Comparison of ENCODE assay signal across 17 mouse cellular contexts in genomic region chr2:146097532-146097931, GRCm38 (mm10).
A peak's percentile ranks its signal among the peaks of the same experiment; 100 is the strongest.
DNase-seq lines count a peak whose midpoint lies in the region; ATAC-seq lines count a peak whose summit lies in the region.
"Had no signal": no experiment of that assay in that cellular context is flagged by ENCODE, and none has a peak within 500 bp of the region (broad histone marks: within the 10 kb centered on the region; RNA-seq: fewer than 3 reads in every experiment).

No protein-coding gene starts in this region.

- ATAC-seq in forebrain, embryonic 11.5 days (replicated peaks; ENCODE audit: low FRiP score): no peak
- ATAC-seq in heart, embryonic 13.5 days (ENCODE audit: extremely low read depth, insufficient number of reproducible peaks, low FRiP score, low TSS enrichment): no peak
- ATAC-seq in liver, embryonic 12.5 days: no peak
- no peak for ATAC-seq in liver, embryonic 15.5 days (ENCODE audit: insufficient read depth)
- ATAC-seq: forebrain, embryonic 15.5 days; hindbrain, postnatal 0 days had no signal

- H3K4me1 ChIP-seq in forebrain, embryonic 11.5 days (replicated peaks; ENCODE audit: control insufficient read depth, insufficient read depth, low read length): peaks cover 2% of the 10 kb centered on the region; the same call in 1 of the 2 replicates
- peaks cover 42% of the 10 kb centered on the region for H3K4me1 ChIP-seq in forebrain, embryonic 10.5 days
- peaks cover 5% of the 10 kb centered on the region; the same call in 1 of the 2 replicates for H3K4me1 ChIP-seq in heart, embryonic 13.5 days
- peaks cover 53% of the 10 kb centered on the region for H3K4me1 ChIP-seq in liver, embryonic 12.5 days
- peaks cover 27% of the 10 kb centered on the region for H3K4me1 ChIP-seq in liver, embryonic 15.5 days (replicated peaks)
- H3K4me1 ChIP-seq: embryonic facial prominence, embryonic 12.5 days had no signal

- H3K27ac ChIP-seq in forebrain, embryonic 11.5 days (ENCODE audit: low read depth, low read length): no peak overlapping the region
- H3K27ac ChIP-seq in forebrain, embryonic 10.5 days: no peak overlapping the region
- H3K27ac ChIP-seq in heart, embryonic 13.5 days (replicated peaks): no peak overlapping the region
- H3K27ac ChIP-seq in liver, embryonic 12.5 days: peak overlapping the region; percentile 87
- peak overlapping the region; percentile 89; the same call in 1 of the 2 replicates for H3K27ac ChIP-seq in liver, embryonic 15.5 days (replicated peaks)
- H3K27ac ChIP-seq: embryonic facial prominence, embryonic 12.5 days; forebrain, embryonic 15.5 days; hindbrain, embryonic 13.5 days; hindbrain, postnatal 0 days had no signal

- H3K4me2 ChIP-seq in forebrain, embryonic 11.5 days (ENCODE audit: low read depth, low read length, severe bottlenecking): no peak overlapping the region
- H3K4me2 ChIP-seq in heart, embryonic 13.5 days: peak overlapping the region; percentile 54
- H3K4me2 ChIP-seq in liver, embryonic 12.5 days: peak overlapping the region; percentile 63
- H3K4me2 ChIP-seq in liver, embryonic 15.5 days: peak overlapping the region; percentile 67
- H3K4me2 ChIP-seq: embryonic facial prominence, embryonic 12.5 days; forebrain, embryonic 15.5 days; hindbrain, embryonic 13.5 days had no signal

- H3K27me3 ChIP-seq in forebrain, embryonic 11.5 days (ENCODE audit: control insufficient read depth, insufficient read depth, low read length): 0 out of 2 replicates have a peak, but pooled peaks cover 2% of the 10 kb centered on the region
- H3K27me3 ChIP-seq in forebrain, embryonic 10.5 days (ENCODE audit: poor library complexity, severe bottlenecking): peaks cover 20% of the 10 kb centered on the region
- H3K27me3 ChIP-seq in heart, embryonic 13.5 days (replicated peaks): peaks cover 7% of the 10 kb centered on the region; the same call in 1 of the 2 replicates
- no peaks in the 10 kb centered on the region for H3K27me3 ChIP-seq in liver, embryonic 12.5 days (replicated peaks)
- H3K27me3 ChIP-seq in liver, embryonic 15.5 days: peaks cover 2% of the 10 kb centered on the region; the same call in 1 of the 2 replicates
- H3K27me3 ChIP-seq: embryonic facial prominence, embryonic 12.5 days; forebrain, embryonic 15.5 days; hindbrain, embryonic 13.5 days had no signal

- 97% methylated on average over 5 of the region's 5 CpGs for WGBS in forebrain, embryonic 11.5 days
- 98% methylated on average over 5 of the region's 5 CpGs for WGBS in forebrain, embryonic 10.5 days
- 97% methylated on average over 5 of the region's 5 CpGs for WGBS in heart, embryonic 13.5 days
- 89% methylated on average over 5 of the region's 5 CpGs for WGBS in liver, embryonic 12.5 days (ENCODE audit: insufficient replicate concordance)
- 81% methylated on average over 5 of the region's 5 CpGs for WGBS in liver, embryonic 15.5 days (ENCODE audit: insufficient replicate concordance)

- H3K9ac ChIP-seq in forebrain, embryonic 11.5 days (ENCODE audit: low read length): no peak overlapping the region
- H3K9ac ChIP-seq in heart, embryonic 13.5 days: no peak overlapping the region
- peak overlapping the region; percentile 69 for H3K9ac ChIP-seq in liver, embryonic 12.5 days
- H3K9ac ChIP-seq in liver, embryonic 15.5 days: peak overlapping the region; percentile 16
- H3K9ac ChIP-seq: embryonic facial prominence, embryonic 12.5 days; forebrain, embryonic 15.5 days; hindbrain, embryonic 13.5 days had no signal

- H3K4me3 ChIP-seq in forebrain, embryonic 11.5 days (ENCODE audit: low read depth, low read length): peak overlapping the region; percentile 6; the same call in 1 of the 2 replicates
- no peak overlapping the region for H3K4me3 ChIP-seq in forebrain, embryonic 10.5 days
- peak overlapping the region; percentile 30; the same call in 1 of the 2 replicates for H3K4me3 ChIP-seq in heart, embryonic 13.5 days
- H3K4me3 ChIP-seq in liver, embryonic 12.5 days: peak overlapping the region; percentile 57
- peak overlapping the region; percentile 60 for H3K4me3 ChIP-seq in liver, embryonic 15.5 days (replicated peaks)
- H3K4me3 ChIP-seq: embryonic facial prominence, embryonic 12.5 days; forebrain, embryonic 15.5 days; hindbrain, embryonic 13.5 days had no signal

- no peak for DNase-seq in forebrain, embryonic 11.5 days (ENCODE audit: low spot score)
- DNase-seq in forebrain, embryonic 10.5 days (ENCODE audit: extremely low spot score, low spot score): no peak
- no peak for DNase-seq in heart, postnatal 10 days
- no peak for DNase-seq in right cerebral cortex, postnatal 25 days
- no peak for DNase-seq in gastrocnemius, postnatal 10 days
- DNase-seq: adrenal gland, postnatal 10 days; cerebellum, adult 11 months; cerebellum, adult 9-10 months; cerebellum, postnatal 25 days; gastrocnemius, postnatal 14 days had no signal

- no peaks in the 10 kb centered on the region for H3K9me3 ChIP-seq in forebrain, embryonic 11.5 days (ENCODE audit: control insufficient read depth, low read length)
- H3K9me3 ChIP-seq in forebrain, embryonic 10.5 days: no peaks in the 10 kb centered on the region
- H3K9me3 ChIP-seq in heart, embryonic 13.5 days: no peaks in the 10 kb centered on the region
- no peaks in the 10 kb centered on the region; the same call in 1 of the 2 replicates for H3K9me3 ChIP-seq in liver, embryonic 12.5 days (replicated peaks)
- H3K9me3 ChIP-seq in liver, embryonic 15.5 days (replicated peaks): no peaks in the 10 kb centered on the region
- H3K9me3 ChIP-seq: embryonic facial prominence, embryonic 12.5 days; forebrain, embryonic 15.5 days; hindbrain, embryonic 13.5 days had no signal

- intact Hi-C loops in heart, postnatal 10 days (cut with DNase I): no loop called here

- no peaks in the 10 kb centered on the region for H3K36me3 ChIP-seq in forebrain, embryonic 11.5 days (ENCODE audit: control insufficient read depth, insufficient read depth, low read length)
- no peaks in the 10 kb centered on the region for H3K36me3 ChIP-seq in forebrain, embryonic 10.5 days (replicated peaks)
- H3K36me3 ChIP-seq in heart, embryonic 13.5 days: no peaks in the 10 kb centered on the region
- peaks cover 14% of the 10 kb centered on the region for H3K36me3 ChIP-seq in liver, embryonic 12.5 days
- H3K36me3 ChIP-seq in liver, embryonic 15.5 days (replicated peaks): peaks cover 4% of the 10 kb centered on the region
- H3K36me3 ChIP-seq: embryonic facial prominence, embryonic 12.5 days; forebrain, embryonic 15.5 days; hindbrain, embryonic 13.5 days had no signal

Comparison
In these comparisons a context has a peak if more than half of its experiments do, and no peak if none do; other contexts are left out.
1. H3K27ac ChIP-seq: peak in liver, embryonic 12.5 days (single experiment) and liver, embryonic 15.5 days (single experiment); none in forebrain, embryonic 11.5 days (single experiment), forebrain, embryonic 10.5 days (single experiment) and heart, embryonic 13.5 days (single experiment).
2. H3K9ac ChIP-seq: peak in liver, embryonic 12.5 days (single experiment) and liver, embryonic 15.5 days (single experiment); none in forebrain, embryonic 11.5 days (single experiment) and heart, embryonic 13.5 days (single experiment).